13 mouse cellular contexts compared by ENCODE assay signal in genomic region chr10:8199816-8200215, GRCm38 (mm10).
"Had no signal": no experiment of that assay in that cellular context is flagged by ENCODE, and none has a peak within 500 bp of the region (broad histone marks: within the 10 kb centered on the region; RNA-seq: fewer than 3 reads in every experiment).

No protein-coding gene starts in this region.

- H3K27ac ChIP-seq: limb, embryonic 13.5 days; liver, embryonic 13.5 days; macrophage; midbrain, embryonic 12.5 days had no signal

- H3K4me2 ChIP-seq: limb, embryonic 13.5 days; liver, embryonic 13.5 days; midbrain, embryonic 12.5 days had no signal

- H3K9ac ChIP-seq: limb, embryonic 13.5 days; liver, embryonic 13.5 days; midbrain, embryonic 12.5 days had no signal

- H3K9me3 ChIP-seq: limb, embryonic 13.5 days; liver, embryonic 13.5 days; midbrain, embryonic 12.5 days had no signal

- H3K4me3 ChIP-seq: limb, embryonic 13.5 days; liver, embryonic 13.5 days; midbrain, embryonic 12.5 days had no signal

- H3K36me3 ChIP-seq: limb, embryonic 13.5 days; liver, embryonic 13.5 days; midbrain, embryonic 12.5 days had no signal

- DNase-seq: kidney, adult 18-20 months; kidney, adult 9 months; kidney, postnatal 14 days; kidney, postnatal 4 days; left cerebral cortex, postnatal 4 days; liver, embryonic 13.5 days; lung, adult 2 months; lung, postnatal 14 days; thymus, adult 18-20 months; thymus, postnatal 36 days had no signal

- H3K27me3 ChIP-seq: limb, embryonic 13.5 days; liver, embryonic 13.5 days; midbrain, embryonic 12.5 days had no signal
